Mouse (Mus musculus): ENCODE measurements around the gene Wfdc12.

Gene Wfdc12

GRCm38 (mm10) chr2:164177831-164178230, 12.6 kb downstream of the Wfdc12 start:
- DNase-seq (ENCODE audit: low spot score), result no peak

GRCm38 (mm10) chr2:164175850-164176249, 14.6 kb downstream of the Wfdc12 start:
- DNase-seq (ENCODE audit: low spot score), result no peak

- no peak for DNase-seq (ENCODE audit: low spot score)
Measured at GRCm38 (mm10) chr2:164174649-164175395, 15.6 kb downstream of the Wfdc12 start.

GRCm38 (mm10) chr2:164173394-164173793, 17.0 kb downstream of the Wfdc12 start:
- no peak for DNase-seq (ENCODE audit: low spot score)

GRCm38 (mm10) chr2:164170902-164171301, 19.5 kb downstream of the Wfdc12 start, which contains the start of gene Kcns1:
Kcns1 (minus strand) TSS chr2:164171113.
- DNase-seq (ENCODE audit: low spot score), result no peak

- DNase-seq (ENCODE audit: low spot score), result no peak
Measured at GRCm38 (mm10) chr2:164170326-164170725, 20.1 kb downstream of the Wfdc12 start.

- DNase-seq (ENCODE audit: low spot score), result no peak
Measured at GRCm38 (mm10) chr2:164168571-164168946, 21.8 kb downstream of the Wfdc12 start.

- DNase-seq (ENCODE audit: low spot score), result no peak
Measured at GRCm38 (mm10) chr2:164167752-164168570, 22.4 kb downstream of the Wfdc12 start.

- DNase-seq (ENCODE audit: low spot score), result no peak
Measured at GRCm38 (mm10) chr2:164164941-164165340, 25.5 kb downstream of the Wfdc12 start.

- DNase-seq (ENCODE audit: low spot score), result no peak
Measured at GRCm38 (mm10) chr2:164161515-164162055, 28.8 kb downstream of the Wfdc12 start.

GRCm38 (mm10) chr2:164158838-164159237, 31.6 kb downstream of the Wfdc12 start:
- DNase-seq (ENCODE audit: low spot score), result no peak

- DNase-seq (ENCODE audit: low spot score), result no peak
Measured at GRCm38 (mm10) chr2:164156158-164156557, 34.2 kb downstream of the Wfdc12 start.

- DNase-seq (ENCODE audit: low spot score), result no peak
Measured at GRCm38 (mm10) chr2:164154007-164154406, 36.4 kb downstream of the Wfdc12 start.

GRCm38 (mm10) chr2:164152341-164152740, 38.1 kb downstream of the Wfdc12 start:
- no peak for DNase-seq (ENCODE audit: low spot score)

- DNase-seq (ENCODE audit: low spot score), result no peak
Measured at GRCm38 (mm10) chr2:164150086-164150760, 40.2 kb downstream of the Wfdc12 start.

- DNase-seq (ENCODE audit: low spot score), result no peak
Measured at GRCm38 (mm10) chr2:164146556-164146955, 43.9 kb downstream of the Wfdc12 start.

- DNase-seq (ENCODE audit: low spot score), result no peak
Measured at GRCm38 (mm10) chr2:164144541-164144940, 45.9 kb downstream of the Wfdc12 start.

GRCm38 (mm10) chr2:164144025-164144424, 46.4 kb downstream of the Wfdc12 start:
- no peak for DNase-seq (ENCODE audit: low spot score)

- no peak for DNase-seq (ENCODE audit: low spot score)
Measured at GRCm38 (mm10) chr2:164142021-164142420, 48.4 kb downstream of the Wfdc12 start.

All from c-Kit-positive CD71-positive TER-119-positive erythroid progenitor cells, embryonic 14.5 days (primary cell).